Mouse (Mus musculus): ENCODE measurements around the gene Cops4. TPM values are rescaled to one million over a fixed set of nuclear protein-coding genes. Genes with fewer than 3 reads are reported as not detected.

The Cops4 gene
- total RNA-seq, 2 experiments from 2014 or later = 79.0 to 84.4 TPM

GRCm38 (mm10) chr5:100573256-100573655, 55.1 kb downstream of the Cops4 start:
- DNase-seq (ENCODE audit: extremely low spot score in 1 of 2, low spot score in 1 of 2) = no peak

DNA sequence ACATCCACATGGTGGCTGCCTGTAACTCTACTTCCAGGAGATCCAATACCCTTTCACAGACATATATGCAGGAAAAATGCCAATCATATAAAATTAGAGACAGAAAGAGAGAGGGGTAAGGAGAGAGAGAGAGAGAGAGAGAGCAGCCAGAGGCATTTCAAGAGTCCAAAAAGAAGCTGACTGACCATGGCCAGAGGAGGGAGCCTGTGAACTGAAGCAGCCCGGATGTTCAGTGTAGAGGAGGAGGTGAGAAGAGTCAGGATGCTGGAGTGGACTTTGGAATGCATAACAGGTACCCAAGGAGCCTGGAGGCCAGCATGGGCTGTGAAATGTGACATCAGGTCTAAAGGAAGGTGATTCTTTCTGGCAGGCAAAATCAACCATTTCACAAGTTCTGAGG, 56.7 kb downstream of the Cops4 start:
- DNase-seq (ENCODE audit: extremely low spot score in 1 of 2, low spot score in 1 of 2) = no peak

DNA sequence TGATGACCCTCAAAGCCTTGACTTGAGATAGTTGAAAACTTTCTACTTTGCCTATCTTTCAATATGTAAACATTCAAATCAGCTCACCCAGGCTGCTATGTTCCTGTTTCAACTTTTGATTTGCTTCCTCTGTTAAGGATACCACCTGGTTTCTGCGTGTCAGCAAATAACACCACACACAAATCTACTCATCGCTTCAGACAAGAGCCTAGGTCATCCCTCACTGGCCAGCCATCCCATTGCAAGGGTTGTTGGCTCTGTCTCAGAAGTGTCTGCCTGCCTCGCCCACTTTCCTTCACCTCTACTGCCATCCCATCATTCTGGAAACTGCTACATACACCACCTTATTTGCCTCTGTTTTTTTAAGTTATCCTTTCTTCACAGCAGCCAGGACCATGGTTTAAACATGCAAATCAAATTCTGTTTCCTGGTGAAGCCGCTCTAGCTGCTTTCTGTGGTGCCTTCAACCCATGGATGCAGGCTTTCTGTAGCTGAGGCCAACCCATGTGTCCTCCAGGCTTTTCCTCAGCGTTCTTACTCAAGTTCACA, 60.8 kb downstream of the Cops4 start:
- no peak for DNase-seq (ENCODE audit: extremely low spot score in 1 of 2, low spot score in 1 of 2)

GRCm38 (mm10) chr5:100581622-100582434, 63.7 kb downstream of the Cops4 start:
- no peak for DNase-seq (ENCODE audit: extremely low spot score in 1 of 2, low spot score in 1 of 2)

DNA sequence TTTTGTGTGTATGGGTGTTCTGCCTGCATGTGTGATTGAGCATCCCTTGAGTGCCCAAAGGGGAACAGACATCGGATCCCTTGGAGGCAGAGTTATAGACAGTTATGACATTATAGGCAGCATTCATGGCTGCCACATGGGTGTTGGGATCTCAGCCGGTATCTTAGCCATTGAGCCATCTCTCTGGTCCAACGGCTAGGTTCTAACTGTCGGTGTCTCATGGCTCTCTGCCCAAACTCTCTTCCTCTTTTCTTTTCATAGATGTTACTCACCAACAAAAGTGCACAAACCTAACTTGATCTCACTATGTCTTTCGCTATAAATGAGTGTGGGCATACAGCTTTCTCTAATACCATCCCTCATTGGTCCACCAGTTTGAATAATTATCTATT, 64.3 kb downstream of the Cops4 start:
- DNase-seq (ENCODE audit: extremely low spot score in 1 of 2, low spot score in 1 of 2) = no peak

DNA sequence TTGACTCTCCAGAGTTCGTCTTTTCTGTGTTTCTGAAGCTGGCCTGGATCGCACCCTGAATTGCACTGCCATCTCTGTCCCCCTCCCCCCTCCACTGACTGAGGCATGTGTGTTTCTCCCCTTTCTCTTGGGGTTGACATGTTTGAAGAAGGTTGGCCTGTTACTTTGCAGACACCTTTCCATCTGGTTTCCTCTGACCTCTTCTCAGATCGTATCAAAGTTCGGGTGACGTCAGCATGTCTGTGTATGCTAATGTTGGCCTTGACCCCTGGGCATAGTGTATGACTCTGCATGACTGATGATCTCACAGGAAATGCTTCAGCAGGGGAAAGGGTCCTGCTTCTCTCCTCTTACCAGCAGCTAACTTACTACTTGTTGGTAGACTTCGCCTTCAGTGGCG, 65.0 kb downstream of the Cops4 start:
- DNase-seq (ENCODE audit: extremely low spot score in 1 of 2, low spot score in 1 of 2) = no peak

DNA sequence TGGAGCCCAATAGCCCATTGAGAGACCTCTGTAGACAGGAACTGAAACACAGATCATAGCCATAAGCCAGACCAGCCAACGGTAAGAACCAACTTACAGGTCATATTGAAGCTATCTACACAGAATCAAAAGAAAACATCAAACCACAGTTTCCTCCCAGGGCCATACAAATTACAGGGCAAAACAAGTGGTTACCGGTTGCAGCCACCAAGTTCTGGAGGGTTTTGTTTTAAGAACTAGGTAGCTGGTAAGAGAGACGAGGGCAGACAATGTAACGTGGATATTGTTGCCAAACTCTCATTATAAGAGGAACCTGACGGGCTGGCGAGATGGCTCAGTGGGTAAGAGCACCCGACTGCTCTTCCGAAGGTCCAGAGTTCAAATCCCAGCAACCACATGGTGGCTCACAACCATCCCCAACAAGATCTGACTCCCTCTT, 67.1 kb downstream of the Cops4 start:
- no peak for DNase-seq (ENCODE audit: extremely low spot score in 1 of 2, low spot score in 1 of 2)

GRCm38 (mm10) chr5:100585657-100586056, 67.5 kb downstream of the Cops4 start:
- DNase-seq (ENCODE audit: extremely low spot score in 1 of 2, low spot score in 1 of 2) = no peak

GRCm38 (mm10) chr5:100587136-100587535, 69.0 kb downstream of the Cops4 start:
- no peak for DNase-seq (ENCODE audit: extremely low spot score in 1 of 2, low spot score in 1 of 2)

DNA sequence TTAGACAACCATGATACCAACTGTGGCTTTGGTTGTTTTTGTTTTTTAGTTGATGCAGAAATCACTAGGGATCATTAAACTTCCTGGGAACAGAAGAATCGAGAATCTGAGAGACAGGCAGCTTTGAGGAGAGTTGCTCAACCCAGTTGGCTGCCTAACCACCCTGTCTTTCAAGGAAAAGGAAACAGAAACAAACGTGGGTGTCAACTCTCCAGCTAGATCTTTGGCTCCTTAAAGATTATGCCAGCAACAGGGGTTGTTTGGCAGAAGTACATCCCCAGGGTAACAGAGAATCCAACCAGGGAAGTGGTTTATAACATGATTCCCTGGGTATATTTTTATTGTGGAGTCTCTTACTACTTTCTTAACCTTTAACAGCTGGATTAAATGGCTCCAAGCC, 69.5 kb downstream of the Cops4 start:
- DNase-seq (ENCODE audit: extremely low spot score in 1 of 2, low spot score in 1 of 2) = no peak

DNA sequence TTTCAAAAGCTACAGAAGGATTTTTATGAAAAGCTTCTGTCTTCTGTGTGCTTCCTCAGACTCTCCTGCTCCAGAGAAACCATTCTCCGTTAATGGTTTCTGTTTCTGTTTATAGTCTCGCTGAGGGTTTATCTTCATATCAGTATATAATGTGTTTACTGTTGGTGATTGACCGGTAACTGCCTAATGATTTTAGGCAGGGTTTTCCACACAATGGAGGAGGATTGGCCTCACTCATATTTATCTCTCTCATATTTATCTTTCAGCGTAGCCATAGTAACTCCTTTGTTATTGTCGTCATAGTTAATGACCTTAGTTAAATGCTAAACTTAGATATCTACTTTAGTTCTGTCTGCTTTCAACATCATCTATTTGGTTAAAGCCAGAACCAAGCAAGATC, 72.4 kb downstream of the Cops4 start:
- DNase-seq (ENCODE audit: extremely low spot score in 1 of 2, low spot score in 1 of 2) = no peak

- DNase-seq (ENCODE audit: extremely low spot score in 1 of 2, low spot score in 1 of 2) = no peak
Measured at GRCm38 (mm10) chr5:100594803-100595467, 76.8 kb downstream of the Cops4 start.

- DNase-seq (ENCODE audit: extremely low spot score in 1 of 2, low spot score in 1 of 2) = no peak
Measured at GRCm38 (mm10) chr5:100595999-100596398, 77.9 kb downstream of the Cops4 start.

Small RNA genes within 50 kb of the gene (microRNA-seq; reads per million reads assigned to microRNA genes)
- gene Gm23222 = 0 reads per million in 2 experiments

Other genes starting within 250 kb of the Cops4 start
- 100 to 1,000 TPM; 104 to 116 TPM for gene Sec31a, start 102.1 kb upstream of the Cops4 start, total RNA-seq (2021)
- 10 to 100 TPM; 14.5 to 16.0 TPM for gene Lin54, start 17.7 kb upstream of the Cops4 start, total RNA-seq (2021)
- not detected for gene Plac8, start 53.9 kb downstream of the Cops4 start, total RNA-seq (2021)
- 10 to 100 TPM; 72.4 to 78.9 TPM for gene Coq2, start 156.8 kb downstream of the Cops4 start, total RNA-seq (2021)
- under 1 TPM; 0.49 to 0.52 TPM for gene Hpse, start 201.4 kb downstream of the Cops4 start, total RNA-seq (2021)

All from layer of hippocampus, postnatal 25 days (tissue).